Mouse (Mus musculus) forebrain, embryonic 13.5 days (tissue): Measurements from ENCODE around the gene Etfb. TPM values are rescaled to one million over a fixed set of nuclear protein-coding genes. Genes with fewer than 3 reads are reported as not detected.

Source experiments
- ATAC-seq: fragments of 200-750 bp; cut with Nextera tagmentation; 2 replicates; pipeline ENCODE4 v1.8.0; 2017
- H3K27ac ChIP-seq: fragments of 300-500 bp; sonication (generic); 2 replicates; pipeline ENCODE4 v1.5.1; 2015; ENCODE audit warnings: inconsistent platforms, mild to moderate bottlenecking, moderate library complexity
- H3K27me3 ChIP-seq: fragments of 300-500 bp; sonication (generic); 2 replicates; pipeline ENCODE4 v1.6.1; 2015; ENCODE audit warnings: mild to moderate bottlenecking, inconsistent platforms
- H3K36me3 ChIP-seq: fragments of 300-500 bp; sonication (generic); 2 replicates; pipeline ENCODE4 v1.6.1; 2015; ENCODE audit warnings: mild to moderate bottlenecking, inconsistent platforms; ENCODE audit not compliant: poor library complexity, severe bottlenecking
- H3K4me1 ChIP-seq: fragments of 300-500 bp; sonication (generic); 2 replicates; pipeline ENCODE4 v1.6.1; 2015; ENCODE audit warnings: inconsistent platforms
- H3K4me2 ChIP-seq: fragments of 300-500 bp; sonication (generic); 2 replicates; pipeline ENCODE4 v1.6.1; 2015; ENCODE audit warnings: inconsistent platforms, mild to moderate bottlenecking, moderate library complexity
- H3K4me3 ChIP-seq: fragments of 300-500 bp; sonication (generic); 2 replicates; pipeline ENCODE4 v1.5.1; 2015; ENCODE audit warnings: mild to moderate bottlenecking, inconsistent platforms
- H3K9ac ChIP-seq: fragments of 300-500 bp; sonication (generic); 2 replicates; pipeline ENCODE4 v1.6.1; 2015; ENCODE audit warnings: mild to moderate bottlenecking, inconsistent platforms
- H3K9me3 ChIP-seq: fragments of 300-500 bp; sonication (generic); replicated peaks from 2 replicates; pipeline ENCODE4 v1.6.1; 2016; ENCODE audit warnings: inconsistent platforms
- WGBS: fragments of 180-500 bp; shearing (Covaris S2); methylation state at CpG from one replicate; pipeline ENCODE4 v1.1.7; 2015; 5-methylcytosine and 5-hydroxymethylcytosine counted together
- polyA plus RNA-seq: library from polyadenylated mRNA; unstranded; fragments of >200 nt; fragmentation: Nextera tagmentation; extraction: Ambion mirVana; gene quantifications from 2 replicates; pipeline ENCODE4 v1.2.1, GENCODE M21; 2015

Etfb gene
- polyA plus RNA-seq, 1 experiment from 2014 or later = 167 TPM

DNA sequence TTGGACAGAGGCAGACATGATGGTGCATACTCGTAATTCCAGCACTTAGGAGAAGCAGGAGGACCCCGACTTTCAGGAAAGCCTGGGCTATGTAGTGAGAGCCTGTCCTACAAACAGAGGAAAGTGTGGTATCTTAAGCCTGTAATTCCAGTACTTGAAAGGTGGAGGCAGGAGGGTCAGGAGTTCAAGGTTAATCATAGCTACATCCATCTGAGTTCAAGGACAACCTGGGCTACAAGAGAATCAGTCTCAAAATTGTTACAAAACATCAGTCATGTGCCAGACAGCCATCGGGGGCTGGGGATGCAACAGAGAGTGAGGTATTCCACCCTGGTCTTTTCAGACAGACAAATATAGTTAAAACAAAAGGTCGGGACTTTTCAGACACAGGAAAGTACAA, 11.0 kb upstream of the Etfb start:
- Histone ChIP-seq H3K36me3 (no peaks in the 10 kb centered on the region), H3K27me3 (no peaks in the 10 kb centered on the region), H3K4me2 (no peak overlapping the region), H3K9me3 (no peaks in the 10 kb centered on the region), H3K9ac (no peak overlapping the region), H3K4me3 (no peak overlapping the region), H3K27ac (no peak overlapping the region), H3K4me1 (no peaks in the 10 kb centered on the region)
- 76% methylated on average over 4 of the region's 4 CpGs for WGBS
- ATAC-seq = no peak

DNA sequence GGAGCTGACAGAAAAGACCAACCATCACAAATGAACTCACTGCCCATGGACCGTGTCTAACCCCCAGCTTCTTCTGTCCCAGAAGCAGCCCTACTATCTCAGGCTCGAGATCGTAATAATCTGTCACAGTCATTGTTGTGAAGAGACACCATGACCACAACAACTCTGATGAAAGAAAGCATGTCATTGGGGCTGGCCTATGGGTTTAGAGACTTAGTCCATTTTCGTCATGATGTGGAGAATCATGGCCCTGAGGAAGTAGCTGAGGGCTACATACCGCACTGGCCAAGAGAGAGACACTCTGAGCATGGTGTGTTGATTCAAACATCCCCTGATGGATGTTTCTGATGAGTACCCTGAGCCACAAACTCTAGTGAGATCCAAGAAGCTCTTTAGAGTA, 9.2 kb upstream of the Etfb start:
- Histone ChIP-seq H3K36me3 (no peaks in the 10 kb centered on the region), H3K4me2 (no peak overlapping the region), H3K9me3 (no peaks in the 10 kb centered on the region), H3K27me3 (no peaks in the 10 kb centered on the region), H3K9ac (no peak overlapping the region), H3K4me3 (no peak overlapping the region), H3K4me1 (no peaks in the 10 kb centered on the region), H3K27ac (no peak overlapping the region)
- 89% methylated on average over 5 of the region's 5 CpGs for WGBS
- ATAC-seq = no peak

DNA sequence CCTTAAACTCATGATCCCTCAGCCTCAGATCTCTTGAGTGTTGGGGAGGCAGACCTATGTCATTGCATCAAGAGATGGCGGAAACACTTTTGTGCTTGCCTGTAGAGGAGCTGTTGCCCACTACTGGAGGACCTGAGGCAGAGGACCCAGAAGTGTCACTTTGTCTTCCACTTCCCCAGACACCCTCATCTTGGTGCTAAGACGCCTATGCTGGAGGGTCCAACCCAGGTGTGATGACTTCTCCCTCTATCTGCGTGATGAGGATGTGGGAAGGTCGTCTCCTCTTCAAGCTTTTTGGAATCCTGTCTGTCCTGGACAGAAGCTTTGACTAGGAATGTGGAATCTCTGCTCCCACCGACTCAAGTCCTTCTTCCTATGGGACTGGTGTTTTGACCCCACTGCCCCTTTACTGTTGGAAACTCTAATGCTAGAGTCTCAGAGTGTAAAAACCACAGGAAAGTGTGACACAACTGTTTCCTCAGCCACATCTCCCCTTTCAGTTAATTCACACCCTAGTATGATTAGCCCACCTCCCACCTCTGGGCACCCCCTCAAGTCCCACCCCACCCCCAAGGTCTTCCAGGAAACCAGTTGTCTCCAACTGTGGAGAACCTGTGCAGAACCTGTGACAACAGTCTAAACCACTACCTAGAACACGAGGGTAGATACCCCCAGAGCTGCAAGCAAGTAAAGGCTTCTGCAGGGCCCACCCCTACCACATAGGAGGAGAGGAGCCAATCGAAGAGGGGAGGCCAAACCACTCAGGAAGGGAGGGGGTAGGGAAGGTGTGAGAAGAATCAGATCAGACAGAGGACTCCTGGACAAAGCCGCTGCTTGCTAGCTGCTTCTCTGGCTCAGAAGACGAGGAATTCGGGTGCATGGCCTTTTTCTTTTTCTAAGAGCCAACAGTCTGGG, 7.3 kb upstream of the Etfb start, which contains the start of gene Nkg7:
TSS of gene Nkg7 (plus strand) at position 733 of the 915 bp plus-strand sequence.
- WGBS = 78% methylated on average over 10 of the region's 10 CpGs
- no peak within 1 kb of the TSS for H3K4me2 ChIP-seq
- no peaks in the 10 kb centered on the region for H3K36me3 ChIP-seq
- no peaks in the 10 kb centered on the region for H3K4me1 ChIP-seq
- H3K27me3 ChIP-seq = 0 out of 2 replicates have a peak, but pooled peaks cover 1% of the 10 kb centered on the region
- no peak for ATAC-seq
- H3K27ac ChIP-seq = no peak within 1 kb of the TSS
- no peak within 1 kb of the TSS for H3K9ac ChIP-seq
- no peaks in the 10 kb centered on the region for H3K9me3 ChIP-seq
- no peak within 1 kb of the TSS for H3K4me3 ChIP-seq

DNA sequence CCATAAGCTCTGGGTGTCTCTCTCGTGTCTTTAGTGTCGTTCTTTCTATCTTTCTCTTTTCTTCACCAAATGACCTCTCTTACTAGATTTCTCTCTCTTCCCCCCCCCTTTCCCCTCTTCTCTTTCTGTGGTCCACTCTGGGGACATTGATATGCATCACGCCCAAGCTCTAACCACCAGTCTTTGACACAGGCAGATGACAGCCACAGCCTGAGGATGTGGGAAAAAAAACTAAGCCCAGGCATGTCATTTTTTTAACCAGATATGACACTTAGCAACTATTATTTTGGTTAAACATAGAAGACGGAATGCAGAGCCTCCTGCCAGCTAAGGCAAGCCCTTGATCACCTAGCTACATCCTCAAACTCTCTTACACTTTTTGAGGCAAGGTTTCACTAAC, 5.3 kb upstream of the Etfb start:
- peaks cover 10% of the 10 kb centered on the region for H3K4me1 ChIP-seq
- ATAC-seq = no peak
- H3K27ac ChIP-seq = no peak overlapping the region
- H3K9me3 ChIP-seq = no peaks in the 10 kb centered on the region
- no peaks in the 10 kb centered on the region for H3K36me3 ChIP-seq
- no peak overlapping the region for H3K4me3 ChIP-seq
- 0 out of 2 replicates have a peak, but pooled peaks cover 2% of the 10 kb centered on the region for H3K27me3 ChIP-seq
- WGBS = 80% methylated on average over 4 of the region's 4 CpGs
- no peak overlapping the region for H3K4me2 ChIP-seq
- H3K9ac ChIP-seq = no peak overlapping the region

DNA sequence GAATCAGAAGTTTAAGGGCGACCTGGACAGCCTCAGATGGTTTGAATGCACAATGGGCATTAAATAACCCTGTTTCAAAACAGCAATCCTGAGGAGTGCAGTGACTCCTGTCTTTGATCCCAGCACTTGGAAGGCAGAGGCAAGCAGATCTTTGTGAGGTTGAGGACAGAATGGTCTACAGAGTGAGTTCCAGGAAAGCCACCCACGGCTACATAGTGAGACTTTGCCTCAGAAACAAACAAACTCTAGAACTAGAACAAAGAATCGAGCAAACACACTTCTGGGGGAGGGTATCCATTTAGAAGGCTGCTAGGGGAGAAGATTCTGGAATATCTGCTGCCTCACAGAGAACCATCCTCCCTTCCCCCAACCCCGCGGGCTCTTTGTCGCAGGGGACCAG, 3.4 kb upstream of the Etfb start, which contains the start of gene Cldnd2:
TSS of gene Cldnd2 (plus strand) at position 301 of the 400 bp plus-strand sequence.
- no peak for ATAC-seq
- H3K4me2 ChIP-seq = no peak within 1 kb of the TSS
- H3K4me3 ChIP-seq = no peak within 1 kb of the TSS
- no peaks in the 10 kb centered on the region for H3K36me3 ChIP-seq
- WGBS = 82% methylated on average over 6 of the region's 6 CpGs
- H3K27me3 ChIP-seq = 0 out of 2 replicates have a peak, but pooled peaks cover 2% of the 10 kb centered on the region
- H3K9ac ChIP-seq = no peak within 1 kb of the TSS
- H3K9me3 ChIP-seq = no peaks in the 10 kb centered on the region
- no peak within 1 kb of the TSS for H3K27ac ChIP-seq
- peaks cover 21% of the 10 kb centered on the region for H3K4me1 ChIP-seq

DNA sequence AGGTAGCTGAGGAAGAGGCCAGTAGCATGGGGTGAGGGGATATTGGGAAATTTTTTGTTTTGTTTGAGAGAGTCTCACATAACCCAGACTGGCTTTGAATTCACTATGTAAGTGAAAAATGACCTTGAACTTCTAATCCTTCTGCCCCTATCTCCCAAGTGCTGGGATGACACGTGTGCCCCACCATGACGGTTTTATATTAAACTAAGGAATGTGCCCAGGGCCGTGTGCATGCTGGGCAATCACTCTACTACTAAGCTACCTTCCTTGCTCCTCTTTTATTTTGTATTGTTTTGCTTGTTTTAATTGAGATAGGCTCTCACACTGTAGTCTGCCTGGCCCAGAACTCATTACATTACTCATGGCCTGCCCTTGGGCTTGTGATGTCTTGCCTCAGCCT, 2.8 kb upstream of the Etfb start:
- peaks cover 21% of the 10 kb centered on the region for H3K4me1 ChIP-seq
- H3K27ac ChIP-seq = no peak overlapping the region
- H3K9ac ChIP-seq = no peak overlapping the region
- no peak overlapping the region for H3K4me2 ChIP-seq
- H3K27me3 ChIP-seq = 0 out of 2 replicates have a peak, but pooled peaks cover 2% of the 10 kb centered on the region
- H3K36me3 ChIP-seq = no peaks in the 10 kb centered on the region
- no peak for ATAC-seq
- WGBS = 80% methylated on average over 3 of the region's 3 CpGs
- H3K9me3 ChIP-seq = no peaks in the 10 kb centered on the region
- H3K4me3 ChIP-seq = no peak overlapping the region

DNA sequence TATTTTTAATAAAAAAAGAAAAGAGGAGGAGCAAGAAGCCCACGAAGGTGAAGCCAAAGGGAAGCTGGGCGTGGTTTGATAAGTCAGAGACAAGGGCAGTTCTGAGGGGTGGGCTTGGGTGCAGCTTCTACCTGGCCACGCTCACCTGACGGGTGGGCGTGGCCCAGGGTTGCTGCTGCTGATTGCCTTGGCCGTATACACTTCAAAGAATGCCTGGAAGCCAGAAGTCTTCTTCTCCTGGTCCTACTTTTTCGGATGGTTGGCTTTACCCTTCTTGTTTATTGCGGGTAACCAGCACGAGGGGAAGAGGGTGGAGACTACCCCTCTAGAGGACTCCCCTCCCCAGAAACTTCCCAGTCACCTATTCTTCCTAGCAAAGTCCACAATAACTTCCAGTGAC, 1.2 kb upstream of the Etfb start:
- H3K36me3 ChIP-seq = no peaks in the 10 kb centered on the region
- H3K9ac ChIP-seq = peak overlapping the region; percentile 68
- 0 out of 2 replicates have a peak, but pooled peaks cover 2% of the 10 kb centered on the region for H3K27me3 ChIP-seq
- peak overlapping the region; percentile 84 for H3K4me2 ChIP-seq
- 0 out of 2 replicates have a peak overlapping the region, but pooled peaks have one; percentile 75 for H3K27ac ChIP-seq
- H3K4me3 ChIP-seq = peak overlapping the region; percentile 57
- peaks cover 21% of the 10 kb centered on the region for H3K4me1 ChIP-seq
- H3K9me3 ChIP-seq = no peaks in the 10 kb centered on the region
- WGBS = 8% methylated on average over 7 of the region's 9 CpGs
- ATAC-seq = no peak

DNA sequence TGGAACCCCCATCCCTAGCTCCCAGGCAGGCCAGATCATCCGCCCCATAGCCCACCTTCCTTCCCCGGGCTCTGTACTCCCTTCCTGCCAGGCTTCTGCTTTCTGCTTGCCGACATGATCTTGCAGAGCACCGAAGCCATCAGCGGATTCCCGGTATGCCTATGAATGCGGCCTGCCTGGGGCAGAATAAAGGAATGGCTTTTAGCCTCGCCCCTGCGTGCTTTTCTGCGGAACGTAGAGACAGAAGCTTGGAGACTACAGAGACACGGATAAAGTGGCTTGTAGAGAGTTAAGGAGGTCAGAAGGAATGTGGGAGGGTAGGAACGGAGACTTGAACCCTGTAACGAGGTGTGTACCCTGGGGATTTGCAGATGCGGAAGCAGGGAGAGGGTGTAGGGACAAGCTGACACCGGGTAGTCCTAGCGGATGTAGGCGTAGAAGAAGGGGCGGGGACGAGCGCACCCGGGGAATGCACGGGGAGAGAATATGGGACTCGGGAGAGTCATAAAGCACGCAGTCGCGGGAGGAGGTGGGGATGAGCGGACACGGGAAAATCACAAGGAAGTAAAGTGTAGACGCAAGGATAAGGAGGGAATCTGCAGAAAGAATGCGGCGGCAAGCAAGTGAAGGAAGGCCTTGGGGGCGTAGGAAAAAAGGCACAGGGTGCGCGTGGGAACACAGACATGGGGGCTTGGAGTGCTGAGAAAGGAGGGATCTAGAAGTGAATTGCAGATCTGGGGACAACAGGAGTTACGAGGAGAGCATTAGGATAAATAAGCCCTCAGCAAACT, 562 bp upstream of the Etfb start:
- 1% methylated on average over 36 of the region's 36 CpGs for WGBS
- H3K36me3 ChIP-seq = no peaks in the 10 kb centered on the region
- no peaks in the 10 kb centered on the region for H3K9me3 ChIP-seq
- peak overlapping the region; percentile 68 for H3K9ac ChIP-seq
- peak overlapping the region; percentile 75 for H3K27ac ChIP-seq
- ATAC-seq = peak; percentile 86
- peaks cover 21% of the 10 kb centered on the region for H3K4me1 ChIP-seq
- H3K27me3 ChIP-seq = 0 out of 2 replicates have a peak, but pooled peaks cover 2% of the 10 kb centered on the region
- H3K4me3 ChIP-seq = peak overlapping the region; percentile 57
- H3K4me2 ChIP-seq = peak overlapping the region; percentile 84

DNA sequence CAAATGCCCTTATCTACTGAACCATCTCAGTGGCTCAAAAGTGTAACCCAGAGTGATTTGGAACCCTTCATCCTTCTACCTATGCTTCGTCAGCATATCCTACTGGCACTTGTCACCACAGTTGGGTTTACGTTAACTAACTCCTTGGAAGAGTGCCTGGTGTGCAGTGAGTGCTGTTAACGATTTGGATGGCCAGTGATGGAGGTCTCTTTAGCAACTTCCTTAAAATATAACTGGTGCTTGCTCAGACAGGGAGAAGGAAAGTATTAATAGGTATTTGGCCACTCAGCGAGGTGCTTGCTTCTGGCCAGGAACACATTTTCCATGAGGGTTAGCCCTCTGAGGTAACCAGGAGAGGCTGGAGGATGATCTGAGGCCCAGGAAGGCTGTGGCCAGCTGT, 3.9 kb downstream of the Etfb start:
- no peak for ATAC-seq
- WGBS = 86% methylated on average over 4 of the region's 4 CpGs
- no peak overlapping the region for H3K9ac ChIP-seq

DNA sequence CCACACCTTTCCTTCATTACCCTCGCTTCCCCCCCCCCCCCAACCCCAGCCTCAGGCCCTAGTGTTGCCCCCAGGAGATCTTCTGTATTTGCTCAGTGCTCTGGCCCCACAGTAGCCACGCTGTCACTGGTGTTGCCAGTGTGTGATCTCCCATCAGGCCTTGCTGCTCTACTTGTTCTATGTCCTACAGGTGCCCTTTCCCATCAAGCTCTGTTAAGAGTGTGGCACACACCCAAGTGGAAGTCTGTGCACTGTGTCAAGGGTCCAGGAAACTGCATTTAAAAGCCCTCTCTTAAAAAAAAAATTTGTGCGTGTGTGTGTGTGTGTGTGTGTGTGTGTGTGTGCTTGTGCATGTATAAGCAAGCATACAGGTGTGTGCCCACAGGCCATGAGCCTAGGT, 4.4 kb downstream of the Etfb start:
- no peak for ATAC-seq
- H3K4me1 ChIP-seq = peaks cover 11% of the 10 kb centered on the region
- no peaks in the 10 kb centered on the region for H3K9me3 ChIP-seq
- H3K27me3 ChIP-seq = no peaks in the 10 kb centered on the region
- peaks cover 5% of the 10 kb centered on the region for H3K36me3 ChIP-seq
- no peak overlapping the region for H3K9ac ChIP-seq
- no peak overlapping the region for H3K27ac ChIP-seq
- WGBS = 95% methylated on average over 2 of the region's 3 CpGs
- no peak overlapping the region for H3K4me3 ChIP-seq
- no peak overlapping the region for H3K4me2 ChIP-seq

More for the DNA sequence above, 3.9 kb downstream of the Etfb start:
- Histone ChIP-seq H3K4me3 (no peak overlapping the region), H3K36me3 (peaks cover under 1% of the 10 kb centered on the region; the same call in 1 of the 2 replicates), H3K4me1 (peaks cover 16% of the 10 kb centered on the region), H3K27ac (no peak overlapping the region), H3K27me3 (no peaks in the 10 kb centered on the region), H3K9me3 (no peaks in the 10 kb centered on the region), H3K4me2 (no peak overlapping the region)

DNA sequence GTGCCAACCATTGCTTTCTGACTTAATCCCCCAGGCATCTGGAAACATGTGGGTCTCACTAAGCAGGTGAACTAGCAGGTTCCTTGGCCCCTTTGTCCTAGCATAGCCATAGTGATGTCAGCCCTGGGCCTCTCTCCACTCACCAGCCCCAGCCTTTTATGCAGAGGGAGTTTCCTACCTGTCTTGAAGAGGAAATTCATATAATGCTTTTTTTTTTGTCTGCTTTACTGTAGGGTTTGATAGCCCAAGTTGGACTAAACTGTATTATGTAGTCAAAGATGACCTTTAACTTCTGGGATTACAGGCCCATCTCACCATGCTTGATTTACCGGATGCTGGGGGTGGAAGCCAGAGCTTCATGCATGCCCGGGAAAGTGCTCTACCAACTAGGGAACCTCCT, 5.9 kb downstream of the Etfb start:
- Histone ChIP-seq H3K4me1 (peaks cover 3% of the 10 kb centered on the region), H3K27ac (no peak overlapping the region), H3K4me3 (no peak overlapping the region), H3K27me3 (no peaks in the 10 kb centered on the region), H3K9me3 (no peaks in the 10 kb centered on the region), H3K36me3 (peaks cover 21% of the 10 kb centered on the region), H3K4me2 (no peak overlapping the region), H3K9ac (no peak overlapping the region)
- ATAC-seq = no peak
- 98% methylated on average over 2 of the region's 2 CpGs for WGBS

DNA sequence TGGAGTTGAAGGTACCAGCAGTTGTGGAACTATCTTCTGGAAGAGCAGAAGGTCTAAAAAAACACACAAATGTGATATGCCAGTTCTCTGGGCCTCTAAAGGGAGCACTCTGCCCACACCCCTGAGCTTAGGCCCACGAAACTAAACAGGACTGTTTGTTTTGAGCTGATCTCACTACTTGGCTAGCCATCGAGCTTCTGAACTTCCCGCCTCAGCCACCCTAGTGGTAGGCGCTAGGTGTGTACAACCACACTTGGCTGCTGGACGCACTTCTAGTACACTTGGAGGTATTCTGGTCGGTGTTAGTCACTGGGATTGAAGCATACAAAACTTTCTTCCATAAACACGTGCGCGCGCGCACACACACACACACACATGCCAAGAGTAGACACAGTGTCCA, 7.8 kb downstream of the Etfb start:
- Histone ChIP-seq H3K9me3 (no peaks in the 10 kb centered on the region), H3K36me3 (peaks cover 39% of the 10 kb centered on the region), H3K4me3 (no peak overlapping the region), H3K9ac (no peak overlapping the region), H3K27ac (no peak overlapping the region), H3K27me3 (no peaks in the 10 kb centered on the region), H3K4me2 (no peak overlapping the region), H3K4me1 (no peaks in the 10 kb centered on the region)
- ATAC-seq = no peak
- WGBS = 95% methylated on average over 11 of the region's 11 CpGs
